Mouse (Mus musculus) MEL (cell line): ENCODE measurements around the gene Tspan18. TPM values are rescaled to one million over a fixed set of nuclear protein-coding genes. Genes with fewer than 3 reads are reported as not detected.

Source experiments
- DNase-seq: peaks from one replicate; pipeline ENCODE4 v3.0.0; 2011; ENCODE audit warnings: low read depth, low spot score
- H3K27ac ChIP-seq: 2 replicates; pipeline ENCODE4 v1.5.1; 2012; ENCODE audit warnings: low read depth, mild to moderate bottlenecking, control low read depth, low read length, moderate library complexity; ENCODE audit not compliant: control insufficient read depth
- H3K27me3 ChIP-seq, 2 experiments: fragments of 150-350 bp in 1 of 2; sonication (generic) in 1 of 2; 2 replicates each; pipeline ENCODE4 v1.6.1; 2012; ENCODE audit warnings: low read length in 2 of 2, mild to moderate bottlenecking in 2 of 2, improper control_type of control experiment in 1 of 2, moderate library complexity in 1 of 2; ENCODE audit not compliant: insufficient read depth in 2 of 2, control insufficient read depth in 1 of 2
- H3K36me3 ChIP-seq, 2 experiments: 2 replicates each; pipeline ENCODE4 v1.6.1; 2012 to 2014; ENCODE audit warnings: low read length in 2 of 2, improper control_type of control experiment in 1 of 2, inconsistent platforms in 1 of 2, mild to moderate bottlenecking in 1 of 2; ENCODE audit not compliant: insufficient read depth in 2 of 2, control insufficient read depth in 1 of 2
- H3K4me1 ChIP-seq, 2 experiments: fragments of 150-350 bp in 1 of 2; sonication (generic) in 1 of 2; 2 replicates each; pipeline ENCODE4 v1.6.1; 2012; ENCODE audit warnings: low read length in 2 of 2, improper control_type of control experiment in 1 of 2, mild to moderate bottlenecking in 1 of 2; ENCODE audit not compliant: insufficient read depth in 2 of 2, control insufficient read depth in 1 of 2
- H3K4me3 ChIP-seq, 2 experiments: fragments of 150-350 bp in 1 of 2; sonication (generic) in 1 of 2; 2 replicates each; pipeline ENCODE4 v1.5.1; 2012; ENCODE audit warnings: low read depth in 2 of 2, low read length in 2 of 2, mild to moderate bottlenecking in 2 of 2, moderate library complexity in 2 of 2, control low read depth in 1 of 2, improper control_type of control experiment in 1 of 2; ENCODE audit not compliant: control insufficient read depth in 1 of 2, insufficient read depth in 1 of 2
- H3K79me2 ChIP-seq: 2 replicates; pipeline ENCODE4 v1.6.1; 2012; ENCODE audit warnings: mild to moderate bottlenecking, low read length, moderate library complexity; ENCODE audit not compliant: control insufficient read depth, poor library complexity, insufficient read depth
- H3K9ac ChIP-seq: 2 replicates; pipeline ENCODE4 v1.6.1; 2012; ENCODE audit warnings: low read depth, mild to moderate bottlenecking, control low read depth, low read length, moderate library complexity; ENCODE audit not compliant: control insufficient read depth, poor library complexity, severe bottlenecking
- H3K9me3 ChIP-seq: fragments of 150-350 bp; sonication (generic); replicated peaks from 2 replicates; pipeline ENCODE4 v1.6.1; 2012; ENCODE audit warnings: mild to moderate bottlenecking, low read length, improper control_type of control experiment, moderate library complexity; ENCODE audit not compliant: insufficient read depth
- CHD2 ChIP-seq: IDR thresholded peaks from 2 replicates; pipeline ENCODE4 v1.6.1; 2011; ENCODE audit warnings: low read length, improper control_type of control experiment
- CTCF ChIP-seq, 3 experiments: IDR thresholded peaks in 2 of 3; conservative IDR thresholded peaks in 1 of 3; 2 replicates each; pipeline ENCODE4 v1.5.1; 2011 to 2012; ENCODE audit warnings: low read length in 3 of 3, low read depth in 2 of 3, mild to moderate bottlenecking in 2 of 3, improper control_type of control experiment in 1 of 3, inconsistent platforms in 1 of 3, mixed read lengths in 1 of 3, moderate library complexity in 1 of 3; ENCODE audit not compliant: control insufficient read depth in 1 of 3, insufficient read depth in 1 of 3, poor library complexity in 1 of 3, severe bottlenecking in 1 of 3
- GABPA ChIP-seq: IDR thresholded peaks from 2 replicates; pipeline ENCODE4 v1.6.1; 2012; ENCODE audit warnings: low read depth, mild to moderate bottlenecking, inconsistent platforms, low read length, improper control_type of control experiment, moderate library complexity
- HCFC1 ChIP-seq: IDR thresholded peaks from 2 replicates; pipeline ENCODE4 v1.6.1; 2012; ENCODE audit warnings: low read depth, mild to moderate bottlenecking, inconsistent platforms, low read length, improper control_type of control experiment, moderate library complexity
- KAT2A ChIP-seq: conservative IDR thresholded peaks from 2 replicates; pipeline ENCODE4 v1.6.1; 2012; ENCODE audit warnings: low read depth, low read length, improper control_type of control experiment, inconsistent platforms
- MXI1 ChIP-seq: IDR thresholded peaks from 2 replicates; pipeline ENCODE4 v1.6.1; 2011; ENCODE audit warnings: mild to moderate bottlenecking, low read depth, low read length, improper control_type of control experiment
- MYC ChIP-seq: IDR thresholded peaks from 2 replicates; pipeline ENCODE4 v1.6.1; 2011; ENCODE audit warnings: low read depth, mild to moderate bottlenecking, low read length, improper control_type of control experiment, moderate library complexity
- RAD21 ChIP-seq: IDR thresholded peaks from 2 replicates; pipeline ENCODE4 v1.6.1; 2011; ENCODE audit warnings: mild to moderate bottlenecking, low read depth, low read length, improper control_type of control experiment
- RCOR1 ChIP-seq: IDR thresholded peaks from 2 replicates; pipeline ENCODE4 v1.6.1; 2012; ENCODE audit warnings: low read depth, mild to moderate bottlenecking, inconsistent platforms, low read length, improper control_type of control experiment
- TBP ChIP-seq: IDR thresholded peaks from 2 replicates; pipeline ENCODE4 v1.8.0; 2011; ENCODE audit warnings: low read depth, low read length, improper control_type of control experiment
- UBTF ChIP-seq: IDR thresholded peaks from 2 replicates; pipeline ENCODE4 v1.6.1; 2012; ENCODE audit warnings: low read depth, mild to moderate bottlenecking, inconsistent platforms, low read length, improper control_type of control experiment, moderate library complexity, borderline replicate concordance; ENCODE audit not compliant: insufficient read depth
- USF1 ChIP-seq: IDR thresholded peaks from 2 replicates; pipeline ENCODE4 v1.6.1; 2014; ENCODE audit warnings: low read depth, mild to moderate bottlenecking, inconsistent platforms, low read length, improper control_type of control experiment, moderate library complexity
- USF2 ChIP-seq, 2 experiments: IDR thresholded peaks; 2 replicates each; pipeline ENCODE4 v1.6.1; 2011 to 2012; ENCODE audit warnings: improper control_type of control experiment in 2 of 2, low read length in 2 of 2, borderline replicate concordance in 1 of 2, inconsistent platforms in 1 of 2, low read depth in 1 of 2, mild to moderate bottlenecking in 1 of 2; ENCODE audit not compliant: insufficient read depth in 1 of 2
- polyA plus RNA-seq, 2 experiments: library from polyadenylated mRNA; stranded (reverse) in 1 of 2; unstranded in 1 of 2; fragments of >175 nt in 1 of 2; fragments of >200 nt in 1 of 2; gene quantifications; 2 replicates each; pipeline versions ENCODE4 v1.2.1 to v1.2.4; 2012; ENCODE audit warnings: low replicate concordance in 2 of 2, low read depth in 1 of 2; ENCODE audit not compliant: insufficient read length in 2 of 2, insufficient read depth in 1 of 2, missing spikeins in 1 of 2
- total RNA-seq: library from RNA; depleted of rRNA; stranded (reverse); fragments of 300-350 nt; gene quantifications from 2 replicates; pipeline ENCODE4 v1.2.3, GENCODE M21; 2012

Gene Tspan18
- total and polyA plus RNA-seq, 3 experiments: 2.2 to 4.4 TPM; not detected in 1

DNA sequence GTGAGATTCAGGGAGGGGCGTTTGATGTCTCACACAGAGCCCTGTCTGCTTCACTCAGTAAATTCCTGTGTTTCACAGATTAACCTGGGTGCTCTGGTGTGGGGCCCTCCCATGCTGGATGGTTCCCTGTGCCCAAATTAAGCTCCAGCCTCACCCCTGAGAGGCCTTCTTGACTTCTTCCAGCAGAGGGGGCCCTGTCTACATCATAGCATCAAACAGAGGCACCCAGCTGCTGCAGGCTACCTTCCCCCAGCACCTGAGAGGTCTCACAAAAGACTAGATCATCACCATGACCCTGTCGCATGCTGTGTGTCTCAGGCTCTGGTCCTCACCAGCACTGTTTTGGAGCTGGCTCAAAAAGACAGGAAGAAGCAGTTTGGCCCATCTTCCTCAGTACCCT lies 121.9 kb downstream of the Tspan18 start:
- H3K36me3 ChIP-seq: no peaks in the 10 kb centered on the region
- H3K4me3 ChIP-seq: no peak overlapping the region
- peaks cover 0 to 3% of the 10 kb centered on the region in 2 experiments; a peak in 3 of 4 replicates for H3K27me3 ChIP-seq
- peak in 1 of 3 experiments; percentile 31; a peak in 2 of 6 replicates for TF ChIP-seq CTCF (IDR thresholded peaks at IDR 0.05 in 2 of 3, conservative IDR thresholded peaks at IDR 0.05 in 1 of 3; ENCODE audit: control insufficient read depth in 1 of 3, insufficient read depth in 1 of 3, low read depth in 2 of 3, low read length in 3 of 3, poor library complexity in 1 of 3, severe bottlenecking in 1 of 3)
- peak; percentile 18 for TF ChIP-seq RAD21
- no peak for TF ChIP-seq KAT2A
- no peaks in the 10 kb centered on the region for H3K4me1 ChIP-seq
- no peaks in the 10 kb centered on the region for H3K9me3 ChIP-seq
- H3K27ac ChIP-seq: no peak overlapping the region
- H3K79me2 ChIP-seq: no peaks in the 10 kb centered on the region
- no peak overlapping the region for H3K9ac ChIP-seq
- no peak for DNase-seq

DNA sequence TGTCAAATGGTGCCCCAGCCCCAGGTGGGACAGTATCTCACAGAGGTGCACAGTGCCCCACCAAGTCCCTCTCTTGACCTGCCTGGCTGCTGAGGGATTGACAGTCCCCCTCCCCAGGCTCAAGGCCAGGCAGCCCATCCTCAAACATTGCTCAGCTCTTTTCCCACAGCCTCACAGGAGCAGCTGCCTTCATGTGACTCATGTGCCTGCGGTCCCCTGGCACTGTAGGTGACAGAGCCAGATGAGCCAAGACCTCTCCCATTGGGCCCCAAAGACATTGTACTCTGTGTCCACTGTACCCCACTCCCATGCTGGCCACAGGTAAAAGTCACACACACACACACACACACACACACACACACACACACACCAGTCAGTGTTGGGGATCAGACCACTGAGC lies 128.2 kb downstream of the Tspan18 start:
- Histone ChIP-seq H3K79me2 (no peaks in the 10 kb centered on the region), H3K36me3 (no peaks in the 10 kb centered on the region), H3K27ac (no peak overlapping the region), H3K4me3 (no peak overlapping the region), H3K9me3 (no peaks in the 10 kb centered on the region), H3K27me3 (peaks cover 0 to 3% of the 10 kb centered on the region in 2 experiments; a peak in 3 of 4 replicates), H3K4me1 (no peaks in the 10 kb centered on the region), H3K9ac (no peak overlapping the region)
- DNase-seq: no peak
- TF ChIP-seq HCFC1 (no peak), CTCF (IDR thresholded peaks at IDR 0.05 in 2 of 3, conservative IDR thresholded peaks at IDR 0.05 in 1 of 3; ENCODE audit: control insufficient read depth in 1 of 3, insufficient read depth in 1 of 3, low read depth in 2 of 3, low read length in 3 of 3, poor library complexity in 1 of 3, severe bottlenecking in 1 of 3) (no peak), UBTF (no peak), GABPA (no peak), CHD2 (no peak), MXI1 (no peak), RCOR1 (no peak)

DNA sequence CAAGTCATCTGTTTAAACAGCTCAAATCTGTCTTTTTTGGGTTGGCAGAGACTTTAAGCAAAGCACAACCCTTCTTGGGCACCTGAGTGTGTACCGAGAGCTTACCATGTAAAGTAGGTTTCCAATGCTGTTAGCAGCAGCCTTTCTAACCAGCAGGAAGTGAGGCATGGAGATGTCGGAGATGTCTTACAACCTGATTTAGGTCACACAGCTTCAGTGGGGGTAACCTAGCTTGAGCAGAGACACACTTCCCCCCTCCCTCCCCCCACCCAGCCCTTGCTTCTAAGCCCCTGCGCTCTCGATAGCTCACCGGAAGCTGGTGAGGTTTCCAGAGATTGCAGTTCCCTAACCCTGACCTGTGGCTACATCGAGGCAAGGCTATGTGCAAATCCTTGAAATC lies 129.7 kb downstream of the Tspan18 start:
- Histone ChIP-seq H3K27me3 (peaks cover 0 to 1% of the 10 kb centered on the region in 2 experiments; a peak in 2 of 4 replicates), H3K9ac (no peak overlapping the region), H3K4me1 (no peaks in the 10 kb centered on the region)
- DNase-seq: no peak
- TF ChIP-seq USF1: no peak
- no peak for TF ChIP-seq MYC
- no peak for TF ChIP-seq USF2 (IDR thresholded peaks at IDR 0.05; ENCODE audit: borderline replicate concordance in 1 of 2, insufficient read depth in 1 of 2, low read depth in 1 of 2, low read length in 2 of 2)
- no peak for TF ChIP-seq TBP
- TF ChIP-seq, all 39 proteins: peak for 0
- Histone ChIP-seq H3K27ac (no peak overlapping the region), H3K36me3 (no peaks in the 10 kb centered on the region), H3K79me2 (no peaks in the 10 kb centered on the region), H3K4me3 (no peak overlapping the region), H3K9me3 (no peaks in the 10 kb centered on the region)
